Mouse (Mus musculus): ENCODE results near the gene Bcap29. TPM values are rescaled to one million over a fixed set of nuclear protein-coding genes. Genes with fewer than 3 reads are reported as not detected.
"Not testable (repeated sequence)": the region's sequence is repeated elsewhere in the genome, so short reads cannot be mapped to it uniquely, and the experiment has no call there.

Gene Bcap29
- total RNA-seq, 4 experiments from 2014 or later = 21.5 to 34.5 (median 28.0) TPM

- DNase-seq = no peak
Observed at GRCm38 (mm10) chr12:31578691-31579476, 55.6 kb downstream of the Bcap29 start.

- no peak for DNase-seq
Observed at GRCm38 (mm10) chr12:31574506-31574905, 60.0 kb downstream of the Bcap29 start.

- DNase-seq = no peak
Observed at GRCm38 (mm10) chr12:31569784-31570183, 64.7 kb downstream of the Bcap29 start.

- DNase-seq = no peak
Observed at GRCm38 (mm10) chr12:31568661-31569060, 65.8 kb downstream of the Bcap29 start.

- DNase-seq = not testable (repeated sequence)
Observed at GRCm38 (mm10) chr12:31567535-31567934, 66.9 kb downstream of the Bcap29 start.

- no peak for DNase-seq
Observed at GRCm38 (mm10) chr12:31560712-31561111, 73.7 kb downstream of the Bcap29 start.

GRCm38 (mm10) chr12:31560002-31560401, 74.5 kb downstream of the Bcap29 start:
- DNase-seq = no peak

GRCm38 (mm10) chr12:31554371-31554770, 80.1 kb downstream of the Bcap29 start:
- DNase-seq = no peak

- DNase-seq = no peak
Observed at GRCm38 (mm10) chr12:31551252-31551651, 83.2 kb downstream of the Bcap29 start.

- DNase-seq = no peak
Observed at GRCm38 (mm10) chr12:31546061-31546460, 88.4 kb downstream of the Bcap29 start.

- no peak for DNase-seq
Observed at GRCm38 (mm10) chr12:31545219-31545618, 89.2 kb downstream of the Bcap29 start.

- no peak for DNase-seq
Observed at GRCm38 (mm10) chr12:31541541-31541940, 92.9 kb downstream of the Bcap29 start.

Other genes with a start within 250 kb of the Bcap29 start
- 1 to 10 TPM in 1 of 4 experiments, under 1 TPM in 3; 0.43 to 1.6 (median 0.63) TPM for gene Slc26a3, start 243.8 kb downstream of the Bcap29 start, total RNA-seq (2022)
- 10 to 100 TPM; 16.5 to 20.3 (median 19.1) TPM for gene Cbll1, start 135.0 kb downstream of the Bcap29 start, total RNA-seq (2022)
- gene Slc26a4, start 74.7 kb downstream of the Bcap29 start, total RNA-seq (2022) = 10 to 100 TPM in 2 of 4 experiments, 1 to 10 TPM in 2; 6.0 to 11.5 (median 9.1) TPM
- gene Dus4l, start 20.2 kb upstream of the Bcap29 start, total RNA-seq (2022) = 1 to 10 TPM; 5.6 to 10.0 (median 9.0) TPM
- 10 to 100 TPM; 42.0 to 59.9 (median 57.2) TPM for gene Cog5, start 20.2 kb upstream of the Bcap29 start, total RNA-seq (2022)
- 10 to 100 TPM in 3 of 4 experiments, 1 to 10 TPM in 1; 7.5 to 19.6 (median 12.0) TPM for gene Gpr22, start 79.3 kb upstream of the Bcap29 start, total RNA-seq (2022)

Measured in adrenal gland, adult 8-10 months (tissue).